19 mouse cellular contexts compared by ENCODE assay signal in the genomic region with DNA sequence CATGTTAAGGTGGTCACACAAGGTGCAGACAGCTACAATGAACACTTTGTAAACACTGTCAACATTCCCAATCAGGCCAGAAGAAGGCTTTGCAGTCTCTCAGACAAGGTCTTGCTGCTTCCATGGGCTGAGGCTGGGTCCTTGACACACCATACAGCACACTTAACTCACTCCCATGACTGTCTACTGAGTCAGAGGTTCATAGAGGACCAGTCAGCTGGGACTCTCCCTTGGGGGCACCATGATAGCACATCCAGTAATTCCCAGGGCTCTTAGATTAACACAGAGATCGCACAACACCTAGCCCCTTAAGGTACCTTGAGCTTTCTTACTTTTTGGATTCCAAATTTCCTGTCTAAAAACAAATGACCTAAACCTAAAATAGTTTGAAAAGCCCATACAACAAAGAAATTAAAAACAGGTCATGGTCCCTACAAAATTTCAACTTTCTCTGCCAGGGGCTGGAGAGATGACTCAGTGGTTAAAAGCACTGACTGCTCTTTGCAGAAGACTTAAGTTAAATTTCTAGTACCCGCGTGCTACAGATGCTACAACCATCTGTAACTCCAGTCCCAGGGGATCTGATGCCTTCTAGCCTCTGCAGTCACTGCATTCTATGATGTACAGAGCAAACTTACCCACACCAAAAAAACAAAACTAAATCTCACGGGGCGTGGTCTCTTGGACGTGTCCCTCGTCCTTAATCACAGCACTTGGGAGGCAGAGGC. TPM values are rescaled to one million over a fixed set of nuclear protein-coding genes. Genes with fewer than 3 reads are reported as not detected.
DNase-seq lines count a peak whose midpoint lies in the region; ATAC-seq and TF ChIP-seq lines count a peak whose summit lies in the region.
"Had no signal": no experiment of that assay in that cellular context is flagged by ENCODE, and none has a peak within 500 bp of the region (broad histone marks: within the 10 kb centered on the region; RNA-seq: fewer than 3 reads in every experiment).

No protein-coding gene starts in this region.

- no peaks in the 10 kb centered on the region for H3K79me2 ChIP-seq in C2C12 (ENCODE audit: control insufficient read depth, insufficient read depth)

- H3K4me3 ChIP-seq in midbrain, embryonic 11.5 days (ENCODE audit: low read depth, low read length), result no peak overlapping the region
- no peak overlapping the region for H3K4me3 ChIP-seq in midbrain, embryonic 13.5 days (replicated peaks)
- no peak overlapping the region for H3K4me3 ChIP-seq in C2C12 (ENCODE audit: insufficient read depth, poor library complexity, severe bottlenecking)
- H3K4me3 ChIP-seq: embryonic facial prominence, embryonic 12.5 days; forebrain, embryonic 15.5 days; heart, adult 2 months; heart, embryonic 15.5 days; hindbrain, embryonic 10.5 days; intestine, embryonic 15.5 days had no signal

- no peak for TF ChIP-seq CTCF in C2C12 (IDR thresholded peaks at IDR 0.05; ENCODE audit: control insufficient read depth, insufficient read depth, insufficient read length)

- no peak overlapping the region for H3K9ac ChIP-seq in midbrain, embryonic 11.5 days (ENCODE audit: low read length)
- H3K9ac ChIP-seq in midbrain, embryonic 13.5 days (replicated peaks), result no peak overlapping the region
- H3K9ac ChIP-seq: embryonic facial prominence, embryonic 12.5 days; forebrain, embryonic 15.5 days; heart, embryonic 15.5 days; hindbrain, embryonic 14.5 days; intestine, embryonic 15.5 days had no signal

- H3K79me3 ChIP-seq in C2C12 (ENCODE audit: low read depth), result no peaks in the 10 kb centered on the region

- H3ac ChIP-seq in C2C12 (ENCODE audit: control insufficient read depth, insufficient read length, low read depth), result no peak overlapping the region

- H3K27ac ChIP-seq in midbrain, embryonic 11.5 days (ENCODE audit: low read depth, low read length), result no peak overlapping the region
- no peak overlapping the region for H3K27ac ChIP-seq in midbrain, embryonic 13.5 days
- H3K27ac ChIP-seq: embryonic facial prominence, embryonic 12.5 days; forebrain, embryonic 15.5 days; heart, adult 2 months; heart, embryonic 15.5 days; hindbrain, embryonic 10.5 days; hindbrain, embryonic 14.5 days; intestine, embryonic 15.5 days had no signal

- WGBS in midbrain, embryonic 11.5 days, result 89% methylated on average over 7 of the region's 7 CpGs
- 87% methylated on average over 7 of the region's 7 CpGs for WGBS in midbrain, embryonic 13.5 days

- no peaks in the 10 kb centered on the region for H3K9me3 ChIP-seq in midbrain, embryonic 11.5 days (ENCODE audit: control insufficient read depth, low read length)
- no peaks in the 10 kb centered on the region for H3K9me3 ChIP-seq in midbrain, embryonic 13.5 days
- H3K9me3 ChIP-seq: embryonic facial prominence, embryonic 12.5 days; forebrain, embryonic 15.5 days; heart, embryonic 15.5 days; hindbrain, embryonic 10.5 days; intestine, embryonic 15.5 days had no signal

- no peaks in the 10 kb centered on the region for H3K36me3 ChIP-seq in midbrain, embryonic 11.5 days (ENCODE audit: control insufficient read depth, insufficient read depth, low read length)
- no peaks in the 10 kb centered on the region for H3K36me3 ChIP-seq in midbrain, embryonic 13.5 days
- no peaks in the 10 kb centered on the region for H3K36me3 ChIP-seq in C2C12 (ENCODE audit: control insufficient read depth, insufficient read depth)
- H3K36me3 ChIP-seq: embryonic facial prominence, embryonic 12.5 days; forebrain, embryonic 15.5 days; heart, embryonic 15.5 days; hindbrain, embryonic 10.5 days; intestine, embryonic 15.5 days had no signal

- no peak overlapping the region for H3K4me2 ChIP-seq in midbrain, embryonic 11.5 days
- no peak overlapping the region for H3K4me2 ChIP-seq in midbrain, embryonic 13.5 days (replicated peaks)
- H3K4me2 ChIP-seq: embryonic facial prominence, embryonic 12.5 days; forebrain, embryonic 15.5 days; heart, embryonic 11.5 days; heart, embryonic 15.5 days; hindbrain, embryonic 14.5 days; intestine, embryonic 15.5 days had no signal

- ATAC-seq in midbrain, embryonic 11.5 days (ENCODE audit: low FRiP score), result no peak
- no peak for ATAC-seq in midbrain, embryonic 13.5 days
- ATAC-seq: forebrain, embryonic 15.5 days; intestine, embryonic 15.5 days had no signal

- peak; percentile 72 for DNase-seq in adrenal gland, adult 2 months
- DNase-seq in adrenal gland, adult 8-10 months, result no peak
- DNase-seq in midbrain, embryonic 11.5 days (ENCODE audit: low spot score, missing footprints), result peak; percentile 75
- DNase-seq in frontal cortex, postnatal 10 days (ENCODE audit: low spot score in 2 of 2), result no peak
- no peak for DNase-seq in right cerebral cortex, postnatal 36 days (ENCODE audit: low spot score in 2 of 2)
- DNase-seq: cerebellum, adult 2 months; cerebellum, postnatal 14 days; gastrocnemius, postnatal 10 days; heart, adult 2 months had no signal

- H3K27me3 ChIP-seq in midbrain, embryonic 11.5 days (ENCODE audit: control insufficient read depth, insufficient read depth, low read length), result no peaks in the 10 kb centered on the region
- H3K27me3 ChIP-seq in midbrain, embryonic 13.5 days, result no peaks in the 10 kb centered on the region
- H3K27me3 ChIP-seq in C2C12 (ENCODE audit: control insufficient read depth, insufficient read depth, insufficient read length), result no peaks in the 10 kb centered on the region
- H3K27me3 ChIP-seq: embryonic facial prominence, embryonic 12.5 days; forebrain, embryonic 15.5 days; intestine, embryonic 15.5 days had no signal

- no peaks in the 10 kb centered on the region; the same call in 1 of the 2 replicates for H3K4me1 ChIP-seq in midbrain, embryonic 11.5 days (ENCODE audit: control insufficient read depth, insufficient read depth, low read length)
- H3K4me1 ChIP-seq in midbrain, embryonic 13.5 days (replicated peaks), result peaks cover 13% of the 10 kb centered on the region; the same call in 1 of the 2 replicates
- H3K4me1 ChIP-seq: intestine, embryonic 15.5 days had no signal

TF ChIP-seq in C2C12, 6 proteins besides CTCF, POLR2A, EP300 and RAD21:
- TF ChIP-seq MYOG (IDR thresholded peaks at IDR 0.05; ENCODE audit: control insufficient read depth, extremely low read depth, insufficient read length) (no peak), FOSL1 (IDR thresholded peaks at IDR 0.05; ENCODE audit: insufficient read depth, low read length, poor library complexity, severe bottlenecking) (peak; percentile 44)

RNA-seq across cellular contexts. Expression of a gene that starts 10.4 kb away (rescaled TPM):
- total RNA-seq in adrenal gland, adult 2 months (2021), result 10 to 100 TPM; 18.3 to 20.9 TPM
- 91.6 and 95.4 TPM in 2 replicates for polyA plus RNA-seq in adrenal gland, adult 2 months (2012; rRNA removed)
- total RNA-seq in adrenal gland, adult 8-10 months (2022), result 10 to 100 TPM; 17.3 to 21.4 (median 20.5) TPM
- 28.2 and 30.6 TPM in 2 replicates for polyA plus RNA-seq in midbrain, embryonic 11.5 days (2014; fragmentation: Nextera tagmentation; extraction: Ambion mirVana)
- polyA plus RNA-seq in midbrain, embryonic 13.5 days (2015; fragmentation: Nextera tagmentation; extraction: Ambion mirVana), result 84.6 TPM in 2 replicates
- 17.6 TPM for polyA plus RNA-seq in C2C12 (2012; fragmentation: generic; extraction: Trizol)

RNA-seq across cellular contexts. Expression of a gene that starts 10.4 kb away (rescaled TPM):
- total RNA-seq in adrenal gland, adult 2 months (2021), result 100 to 1,000 TPM; 113 to 141 TPM
- 161 and 178 TPM in 2 replicates for polyA plus RNA-seq in adrenal gland, adult 2 months (2012; rRNA removed)
- 100 to 1,000 TPM; 138 to 150 (median 147) TPM for total RNA-seq in adrenal gland, adult 8-10 months (2022)
- 254 and 269 TPM in 2 replicates for polyA plus RNA-seq in midbrain, embryonic 11.5 days (2014; fragmentation: Nextera tagmentation; extraction: Ambion mirVana)
- 268 and 273 TPM in 2 replicates for polyA plus RNA-seq in midbrain, embryonic 13.5 days (2015; fragmentation: Nextera tagmentation; extraction: Ambion mirVana)
- polyA plus RNA-seq in C2C12 (2012; fragmentation: generic; extraction: Trizol), result 187 TPM

RNA-seq across cellular contexts. Expression of a gene that starts 11.0 kb away (rescaled TPM):
- total RNA-seq in adrenal gland, adult 2 months (2021), result 10 to 100 TPM in 1 of 2 experiments, 1 to 10 TPM in 1; 5.5 to 12.3 TPM
- 2.8 and 6.6 TPM in 2 replicates for polyA plus RNA-seq in adrenal gland, adult 2 months (2012; rRNA removed)
- total RNA-seq in adrenal gland, adult 8-10 months (2022), result 10 to 100 TPM in 3 of 4 experiments, 1 to 10 TPM in 1; 9.3 to 13.1 (median 11.6) TPM
- polyA plus RNA-seq in midbrain, embryonic 11.5 days (2014; fragmentation: Nextera tagmentation; extraction: Ambion mirVana), result 8.2 and 9.1 TPM in 2 replicates
- 2.7 and 3.1 TPM in 2 replicates for polyA plus RNA-seq in midbrain, embryonic 13.5 days (2015; fragmentation: Nextera tagmentation; extraction: Ambion mirVana)
- 774 TPM for polyA plus RNA-seq in C2C12 (2012; fragmentation: generic; extraction: Trizol)

RNA-seq across cellular contexts. Expression of a gene that starts 22.6 kb away (rescaled TPM):
- 10 to 100 TPM; 56.0 to 62.0 TPM for total RNA-seq in adrenal gland, adult 2 months (2021)
- polyA plus RNA-seq in adrenal gland, adult 2 months (2012; rRNA removed), result 43.8 and 53.7 TPM in 2 replicates
- 10 to 100 TPM; 62.8 to 71.6 (median 70.5) TPM for total RNA-seq in adrenal gland, adult 8-10 months (2022)
- polyA plus RNA-seq in midbrain, embryonic 11.5 days (2014; fragmentation: Nextera tagmentation; extraction: Ambion mirVana), result 73.6 and 76.9 TPM in 2 replicates
- 51.4 and 55.7 TPM in 2 replicates for polyA plus RNA-seq in midbrain, embryonic 13.5 days (2015; fragmentation: Nextera tagmentation; extraction: Ambion mirVana)
- 64.7 TPM for polyA plus RNA-seq in C2C12 (2012; fragmentation: generic; extraction: Trizol)

RNA-seq across cellular contexts. Expression of a gene that starts 41.7 kb away (rescaled TPM):
- 10 to 100 TPM in 1 of 2 experiments, 1 to 10 TPM in 1; 8.3 to 10.6 TPM for total RNA-seq in adrenal gland, adult 2 months (2021)
- polyA plus RNA-seq in adrenal gland, adult 2 months (2012; rRNA removed), result 52.6 and 54.2 TPM in 2 replicates
- 10 to 100 TPM in 1 of 4 experiments, 1 to 10 TPM in 3; 4.8 to 11.4 (median 6.5) TPM for total RNA-seq in adrenal gland, adult 8-10 months (2022)
- polyA plus RNA-seq in midbrain, embryonic 11.5 days (2014; fragmentation: Nextera tagmentation; extraction: Ambion mirVana), result 1.00 and 1.1 TPM in 2 replicates
- polyA plus RNA-seq in midbrain, embryonic 13.5 days (2015; fragmentation: Nextera tagmentation; extraction: Ambion mirVana), result 0.32 and 0.38 TPM in 2 replicates
- 51.7 TPM for polyA plus RNA-seq in C2C12 (2012; fragmentation: generic; extraction: Trizol)
- total RNA-seq: ES-E14 had no signal

Comparison
In these comparisons a context has a peak if more than half of its experiments do, and no peak if none do; other contexts are left out.
1. DNase-seq: peak in adrenal gland, adult 2 months (single experiment) and midbrain, embryonic 11.5 days (single experiment); none in adrenal gland, adult 8-10 months (single experiment), frontal cortex, postnatal 10 days (0 of 2) and right cerebral cortex, postnatal 36 days (0 of 2).
2. RNA of a gene that starts 11.0 kb away (polyA plus RNA-seq): 774 TPM in C2C12 (single experiment); 8.2 to 9.1 TPM in midbrain, embryonic 11.5 days, 2.8 to 6.6 TPM in adrenal gland, adult 2 months and 2.7 to 3.1 TPM in midbrain, embryonic 13.5 days; every median in the first group is over 10 times any median in the second.